Mouse (Mus musculus): Measurements from ENCODE around the gene Fbxl21. TPM values are rescaled to one million over a fixed set of nuclear protein-coding genes. Genes with fewer than 3 reads are reported as not detected.
A peak's percentile ranks its signal among the peaks of the same experiment; 100 is the strongest.

The Fbxl21 gene
- total RNA-seq (2021) = not detected
- long read RNA-seq, experiment 1 = 0 reads
- long read RNA-seq, experiment 2, partial matches to known transcripts = 0 of 1 reads
- long read RNA-seq, experiment 2, other reads (novel, unspliced or antisense) = 0 of 1 reads

- H3K27ac ChIP-seq = peak within 1 kb of the TSS; percentile 56
- peak; percentile 95 for DNase-seq
These were observed at the start of gene Fbxl21 for GRCm38 (mm10) chr13:56522081-56522820. TSS of gene Fbxl21 (plus strand) at chr13:56522472.

GRCm38 (mm10) chr13:56472661-56473060, 49.6 kb upstream of the Fbxl21 start:
- no peak for DNase-seq
- no peak overlapping the region for H3K27ac ChIP-seq
- no peak overlapping the region for H3K4me3 ChIP-seq
- no peak for TF ChIP-seq CTCF (IDR thresholded peaks at IDR 0.05)
- intact Hi-C loops (cut with DNase I) = loop anchor here (10.0 kb wide), 1 partner anchor 82 kb away; no protein-coding TSS in a partner anchor

More at GRCm38 (mm10) chr13:56522081-56522820, at the start of gene Fbxl21:
- intact Hi-C loops (cut with DNase I) = no loop called here
- peak within 1 kb of the TSS; percentile 82 for H3K4me3 ChIP-seq
- TF ChIP-seq CTCF (IDR thresholded peaks at IDR 0.05) = no peak

DNA sequence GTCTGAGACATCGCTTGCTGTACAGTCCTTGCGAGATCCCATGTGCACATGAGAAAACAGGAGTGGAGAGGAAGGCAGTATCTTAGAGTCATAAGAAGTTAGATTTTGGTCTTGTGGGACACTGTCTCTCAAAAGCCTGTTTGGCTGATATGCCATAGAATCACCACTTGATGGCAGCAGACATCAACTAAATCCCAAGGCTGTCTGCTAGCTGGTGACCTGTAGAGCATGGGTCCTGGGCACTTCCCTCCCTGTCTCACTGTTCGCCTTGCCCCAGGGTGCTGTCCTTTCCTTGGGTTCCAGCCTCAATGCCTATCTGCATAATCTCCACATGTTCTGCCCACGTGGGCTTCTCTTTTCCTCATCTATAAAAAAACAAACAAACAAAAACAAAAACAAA, 46.9 kb upstream of the Fbxl21 start:
- intact Hi-C loops (cut with DNase I) = loop anchor here (1.0 to 10.0 kb wide), 5 partner anchors 79 to 787 kb away; no protein-coding TSS in a partner anchor
- no peak overlapping the region for H3K4me3 ChIP-seq
- no peak overlapping the region for H3K27ac ChIP-seq
- TF ChIP-seq CTCF (IDR thresholded peaks at IDR 0.05) = peak; percentile 87
- peak; percentile 37 for DNase-seq

DNA sequence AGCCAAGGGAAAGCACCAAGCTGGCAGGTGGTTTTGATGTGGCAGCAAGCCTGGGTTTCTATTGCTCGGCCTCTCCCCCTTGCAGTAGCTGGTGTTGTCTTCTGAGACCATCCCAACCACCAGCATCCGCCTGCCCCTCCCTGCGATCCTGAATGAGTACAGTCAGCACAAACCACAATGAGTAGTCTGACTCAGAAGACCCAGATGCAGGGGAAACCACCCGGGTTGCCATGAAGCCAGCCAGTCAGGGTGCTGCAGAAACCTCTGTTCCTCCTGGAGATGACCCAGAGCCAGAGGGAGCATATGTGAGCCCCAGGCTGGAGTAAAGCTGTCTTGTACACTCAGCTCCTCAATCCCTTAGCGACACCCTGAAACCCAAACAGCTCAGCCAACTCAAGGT, 45.5 kb upstream of the Fbxl21 start:
- Histone ChIP-seq H3K4me3 (no peak overlapping the region), H3K27ac (no peak overlapping the region)
- intact Hi-C loops (cut with DNase I) = loop anchor here (5.0 to 10.0 kb wide), 3 partner anchors 78 to 786 kb away; no protein-coding TSS in a partner anchor
- DNase-seq = no peak
- no peak for TF ChIP-seq CTCF (IDR thresholded peaks at IDR 0.05)

- DNase-seq = peak; percentile 31
- no peak for TF ChIP-seq CTCF (IDR thresholded peaks at IDR 0.05)
- intact Hi-C loops (cut with DNase I) = loop anchor here (5.0 to 10.0 kb wide), 3 partner anchors 78 to 785 kb away; no protein-coding TSS in a partner anchor
- H3K4me3 ChIP-seq = peak overlapping the region; percentile 2; the same call in 1 of the 2 replicates
- H3K27ac ChIP-seq = no peak overlapping the region
These were observed 45.0 kb upstream of the Fbxl21 start for GRCm38 (mm10) chr13:56477271-56477670.

DNA sequence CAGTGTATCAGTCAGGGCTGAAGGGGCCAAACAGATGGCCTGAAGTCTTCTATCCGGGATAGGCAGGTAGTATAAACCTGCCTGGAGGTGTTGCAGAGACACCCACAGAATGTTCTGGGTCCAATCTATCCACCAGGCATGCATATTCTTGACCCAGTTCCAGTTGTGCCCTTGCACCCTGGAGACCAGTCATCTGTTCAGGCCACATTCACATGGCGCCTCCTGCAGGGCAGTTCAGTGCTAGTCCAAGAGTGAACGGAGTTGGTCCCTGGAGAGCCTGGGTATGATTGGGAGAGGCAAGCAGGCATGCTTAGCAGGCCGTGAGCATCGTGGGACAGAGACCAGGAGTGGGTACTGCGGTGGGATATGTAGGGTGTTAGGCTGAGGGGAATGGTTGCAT, 44.2 kb upstream of the Fbxl21 start:
- intact Hi-C loops (cut with DNase I) = loop anchor here (5.0 to 10.0 kb wide), 3 partner anchors 77 to 784 kb away; no protein-coding TSS in a partner anchor
- no peak overlapping the region for H3K4me3 ChIP-seq

GRCm38 (mm10) chr13:56482146-56482545, 40.1 kb upstream of the Fbxl21 start, which contains the start of gene Il9:
TSS of gene Il9 (minus strand) at chr13:56482246.
- no peak for TF ChIP-seq CTCF (IDR thresholded peaks at IDR 0.05)
- Histone ChIP-seq H3K27ac (no peak within 1 kb of the TSS), H3K4me3 (no peak within 1 kb of the TSS)
- DNase-seq = no peak
- intact Hi-C loops (cut with DNase I) = no loop called here

More for the DNA sequence above, 44.2 kb upstream of the Fbxl21 start:
- TF ChIP-seq CTCF (IDR thresholded peaks at IDR 0.05) = no peak
- no peak for DNase-seq
- H3K27ac ChIP-seq = no peak overlapping the region

- no peak for DNase-seq
- no peak for TF ChIP-seq CTCF (IDR thresholded peaks at IDR 0.05)
- H3K27ac ChIP-seq = no peak overlapping the region
- intact Hi-C loops (cut with DNase I) = no loop called here
- H3K4me3 ChIP-seq = no peak overlapping the region
These were observed 34.3 kb upstream of the Fbxl21 start for GRCm38 (mm10) chr13:56488012-56488411.

GRCm38 (mm10) chr13:56494440-56494839, 27.8 kb upstream of the Fbxl21 start:
- Histone ChIP-seq H3K27ac (no peak overlapping the region), H3K4me3 (no peak overlapping the region)
- DNase-seq = no peak
- no peak for TF ChIP-seq CTCF (IDR thresholded peaks at IDR 0.05)
- intact Hi-C loops (cut with DNase I) = no loop called here

GRCm38 (mm10) chr13:56500132-56500531, 22.1 kb upstream of the Fbxl21 start:
- no peak for DNase-seq
- Histone ChIP-seq H3K4me3 (no peak overlapping the region), H3K27ac (no peak overlapping the region)
- intact Hi-C loops (cut with DNase I) = no loop called here
- TF ChIP-seq CTCF (IDR thresholded peaks at IDR 0.05) = peak; percentile 31

GRCm38 (mm10) chr13:56500636-56501035, 21.6 kb upstream of the Fbxl21 start:
- Histone ChIP-seq H3K4me3 (no peak overlapping the region), H3K27ac (no peak overlapping the region)
- no peak for DNase-seq
- no peak for TF ChIP-seq CTCF (IDR thresholded peaks at IDR 0.05)
- intact Hi-C loops (cut with DNase I) = no loop called here

GRCm38 (mm10) chr13:56501866-56502420, 20.3 kb upstream of the Fbxl21 start:
- Histone ChIP-seq H3K4me3 (no peak overlapping the region), H3K27ac (no peak overlapping the region)
- no peak for TF ChIP-seq CTCF (IDR thresholded peaks at IDR 0.05)
- DNase-seq = no peak
- intact Hi-C loops (cut with DNase I) = no loop called here

- no peak for DNase-seq
- TF ChIP-seq CTCF (IDR thresholded peaks at IDR 0.05) = no peak
- Histone ChIP-seq H3K4me3 (no peak overlapping the region), H3K27ac (no peak overlapping the region)
- intact Hi-C loops (cut with DNase I) = no loop called here
These were observed 15.3 kb upstream of the Fbxl21 start for GRCm38 (mm10) chr13:56506871-56507496.

All from gastrocnemius, adult 2 months (tissue).